Mouse (Mus musculus): ENCODE measurements around the gene Pcyt2.

Gene Pcyt2

DNA sequence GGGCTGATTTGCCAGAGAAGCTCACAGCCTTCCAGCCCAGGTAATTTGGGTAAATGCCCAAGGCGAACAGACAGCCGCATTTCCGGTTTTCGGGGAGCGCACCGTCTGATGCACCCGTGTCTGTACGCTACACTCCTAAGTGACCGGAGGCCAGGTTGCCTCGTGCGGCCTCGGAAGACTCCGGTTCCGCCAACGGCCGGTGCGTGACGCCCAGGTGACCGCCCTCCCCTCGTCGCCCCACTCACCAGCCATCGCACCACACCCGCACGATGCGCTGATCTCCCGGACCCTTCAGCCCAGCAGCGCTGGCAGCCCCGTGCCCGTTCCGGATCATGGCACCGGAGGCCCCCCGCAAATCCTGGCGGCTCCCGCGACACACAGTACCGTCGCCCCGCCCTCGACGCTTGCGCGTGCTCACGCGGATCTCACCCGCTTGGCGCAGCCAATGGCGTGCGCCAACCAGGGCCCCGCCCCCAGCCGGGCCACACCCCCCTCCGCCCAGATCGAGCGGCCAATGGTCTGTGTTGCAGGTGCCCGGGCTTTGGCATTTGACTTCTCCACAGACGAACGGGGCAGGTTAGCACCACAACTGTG is at the start of gene Pcyt2:
TSS of gene Pcyt2 (minus strand) at position 418 of the 594 bp plus-strand sequence.
- peak; percentile 83 to 89 for DNase-seq (ENCODE audit: low spot score in 2 of 2)

DNA sequence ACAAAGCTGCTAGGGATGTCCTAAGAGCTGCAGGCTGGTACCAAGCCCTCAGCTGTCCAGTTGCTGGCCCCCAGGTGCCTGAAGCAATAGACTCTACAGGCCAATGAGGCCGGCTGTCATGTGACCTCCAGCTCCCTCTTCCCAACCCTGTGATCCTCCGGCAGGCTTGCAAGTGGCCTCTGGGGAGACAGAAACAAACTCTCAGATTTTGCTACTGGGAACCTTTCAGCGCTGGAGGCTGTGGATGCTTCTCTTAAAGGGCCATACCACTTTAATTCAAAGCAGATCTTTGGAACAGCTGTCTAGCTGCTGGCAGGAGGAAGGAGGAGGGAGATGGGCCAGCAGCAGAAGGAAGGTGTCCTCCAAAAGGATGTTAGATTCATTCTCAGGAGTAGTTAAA is 48.9 kb upstream of the Pcyt2 start:
- DNase-seq (ENCODE audit: low spot score in 2 of 2): no peak

DNA sequence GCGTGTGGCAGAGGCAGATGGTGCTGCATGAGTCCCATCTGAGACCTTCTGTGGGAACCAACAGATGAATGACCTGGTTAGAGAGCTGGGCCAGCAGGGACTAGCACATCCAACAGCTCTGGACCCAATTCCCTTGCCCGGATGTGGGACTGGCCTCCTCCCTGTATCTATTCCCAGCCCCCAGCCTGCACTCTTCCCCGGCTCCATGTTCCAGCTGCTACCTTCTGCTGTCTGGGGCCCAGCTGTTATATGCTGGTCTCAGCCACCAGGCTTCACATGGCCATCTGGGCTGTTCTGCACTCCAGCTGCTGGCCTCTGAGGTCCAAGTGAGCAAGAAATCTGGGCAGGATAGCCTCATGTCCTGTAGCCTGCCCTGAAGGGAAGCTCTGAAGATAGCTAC is 47.7 kb upstream of the Pcyt2 start:
- no peak for DNase-seq (ENCODE audit: low spot score in 2 of 2)

DNA sequence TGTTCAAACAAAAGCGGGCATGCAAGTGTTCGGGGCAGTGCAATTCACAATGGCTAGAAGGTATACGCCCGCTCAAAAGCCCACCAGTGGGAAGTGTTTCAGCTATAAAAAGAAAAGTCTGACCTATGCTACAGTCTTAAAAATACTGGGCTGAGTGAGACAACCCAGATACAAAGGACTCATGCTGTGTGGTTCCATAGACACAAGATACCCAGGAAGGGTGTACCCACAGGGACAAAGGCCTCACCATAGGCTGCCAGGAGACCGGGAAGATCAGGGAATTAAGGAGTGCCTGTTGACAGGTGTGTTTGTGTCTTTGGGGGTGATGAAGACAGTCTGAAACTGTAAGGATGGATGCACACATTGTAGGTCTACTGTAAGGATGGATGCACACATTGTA is 46.0 kb upstream of the Pcyt2 start:
- DNase-seq (ENCODE audit: low spot score in 2 of 2): no peak

DNA sequence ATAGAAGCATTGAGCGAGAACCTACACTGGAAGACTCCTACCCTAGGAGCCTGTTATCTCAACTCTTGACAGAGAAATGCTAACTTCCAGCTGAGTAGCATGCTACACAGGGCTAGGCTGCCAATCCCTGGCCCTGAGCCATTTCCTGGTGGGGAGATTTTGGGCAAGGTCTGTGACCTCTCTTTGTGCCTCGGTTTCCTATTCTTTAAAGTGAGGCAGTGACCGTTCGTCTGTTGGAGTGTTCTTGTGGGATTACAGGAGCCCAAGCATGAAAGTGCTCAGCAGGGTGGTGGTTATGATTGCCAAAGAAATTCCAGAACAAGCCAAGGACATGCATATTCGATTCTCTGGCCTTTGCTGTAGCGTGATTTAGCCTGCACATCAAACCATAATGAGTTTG is 45.0 kb upstream of the Pcyt2 start:
- DNase-seq (ENCODE audit: low spot score in 2 of 2): no peak

DNA sequence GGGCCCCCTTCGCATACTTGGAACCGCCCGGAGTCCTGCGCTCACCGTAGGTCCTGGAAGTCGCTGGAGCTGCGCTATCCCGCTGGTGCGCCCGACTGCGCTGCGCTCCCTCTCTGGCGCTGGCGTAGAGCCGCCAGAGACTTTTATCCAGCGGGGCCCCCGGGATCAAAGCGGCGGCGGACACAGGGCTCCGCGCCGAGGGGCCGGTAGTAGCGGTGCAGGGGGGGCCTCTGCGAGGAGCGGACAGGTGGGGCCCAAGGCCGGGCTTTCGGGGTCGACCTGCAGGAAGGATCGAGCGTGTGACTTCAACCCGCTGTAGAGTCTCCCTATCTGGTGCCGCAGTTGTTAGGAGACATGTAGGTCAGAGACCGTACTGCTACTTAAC is 43.3 kb upstream of the Pcyt2 start, which contains the start of gene Notum:
TSS of gene Notum (minus strand) at position 100 of the 385 bp plus-strand sequence.
- DNase-seq (ENCODE audit: low spot score in 2 of 2): no peak

DNA sequence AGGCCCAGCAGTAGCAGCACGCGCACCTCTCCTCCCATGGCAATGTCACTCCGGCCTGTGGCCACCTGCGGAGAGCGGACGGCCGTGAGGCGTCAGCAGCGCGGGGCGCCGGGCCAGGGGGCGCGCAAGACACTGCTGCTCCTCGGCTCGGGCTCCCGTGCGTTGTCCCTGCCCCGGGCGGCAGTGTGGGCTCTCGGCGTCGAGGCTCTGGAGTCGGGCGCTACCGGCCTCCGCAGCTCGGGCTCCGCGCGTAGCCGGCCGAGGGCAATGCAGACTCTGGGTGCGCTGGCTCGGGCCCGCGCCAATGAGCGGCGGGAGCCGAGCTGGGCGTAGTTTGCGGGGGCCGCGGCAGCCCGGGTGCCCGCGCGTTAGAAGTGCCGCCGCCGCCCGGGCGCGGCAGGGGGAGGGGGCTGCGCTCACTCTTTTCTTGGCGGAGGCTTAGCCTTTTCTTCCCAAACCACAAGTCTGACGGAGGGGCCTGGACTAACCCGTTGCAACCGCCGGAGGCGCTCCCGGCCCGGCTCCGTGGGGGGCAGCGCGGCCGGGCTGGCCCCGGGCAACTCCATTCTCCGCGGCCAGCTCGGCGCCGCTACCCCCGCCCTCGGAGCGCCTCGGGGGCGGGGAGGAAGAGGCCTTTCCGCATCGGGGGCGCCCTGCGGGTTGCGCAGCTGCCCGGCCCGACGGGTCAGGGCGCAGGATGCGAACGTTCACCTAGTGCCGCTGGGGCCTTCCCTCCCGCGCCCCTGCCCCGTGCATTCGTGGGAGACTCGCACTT is 42.8 kb upstream of the Pcyt2 start:
- no peak for DNase-seq (ENCODE audit: low spot score in 2 of 2)

DNA sequence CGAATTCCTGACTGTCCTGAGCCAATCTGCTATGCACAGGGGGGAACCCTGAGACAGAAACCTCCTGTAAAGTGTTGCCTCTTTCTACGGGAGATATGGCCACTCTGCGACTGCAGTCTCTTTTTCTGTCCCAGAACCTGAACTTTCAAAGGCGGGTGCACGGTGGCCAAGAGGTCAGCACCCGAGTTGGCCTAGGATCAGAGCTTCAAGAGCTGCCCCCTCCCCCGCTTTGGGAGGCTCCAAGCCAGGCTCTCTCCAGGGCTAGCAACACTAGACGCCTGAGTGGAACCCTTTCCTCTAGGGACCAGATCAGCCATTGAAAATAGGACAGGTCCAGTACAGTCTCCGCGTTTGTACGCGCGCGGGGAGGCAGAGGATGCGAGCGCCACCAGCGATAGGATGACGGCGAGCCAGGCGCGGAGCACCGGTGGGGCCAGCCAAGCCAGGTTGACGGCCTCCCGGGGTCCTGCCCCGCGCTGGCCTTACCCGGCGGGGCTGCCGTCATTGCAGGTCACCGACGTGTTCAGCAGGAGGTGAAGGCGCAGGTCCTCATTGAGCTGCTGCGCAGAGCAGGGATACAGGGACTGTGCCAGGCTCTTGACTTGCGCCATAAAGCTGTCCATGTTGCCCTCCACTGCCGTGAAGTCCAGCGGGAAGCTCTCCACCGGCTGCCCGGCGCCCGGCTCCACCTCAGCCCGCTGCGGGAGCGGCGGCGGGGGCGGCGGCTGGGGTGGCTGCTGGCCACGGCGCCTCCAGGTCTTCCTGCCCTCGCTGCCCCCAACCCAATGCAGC is 42.0 kb upstream of the Pcyt2 start:
- no peak for DNase-seq (ENCODE audit: low spot score in 2 of 2)

DNA sequence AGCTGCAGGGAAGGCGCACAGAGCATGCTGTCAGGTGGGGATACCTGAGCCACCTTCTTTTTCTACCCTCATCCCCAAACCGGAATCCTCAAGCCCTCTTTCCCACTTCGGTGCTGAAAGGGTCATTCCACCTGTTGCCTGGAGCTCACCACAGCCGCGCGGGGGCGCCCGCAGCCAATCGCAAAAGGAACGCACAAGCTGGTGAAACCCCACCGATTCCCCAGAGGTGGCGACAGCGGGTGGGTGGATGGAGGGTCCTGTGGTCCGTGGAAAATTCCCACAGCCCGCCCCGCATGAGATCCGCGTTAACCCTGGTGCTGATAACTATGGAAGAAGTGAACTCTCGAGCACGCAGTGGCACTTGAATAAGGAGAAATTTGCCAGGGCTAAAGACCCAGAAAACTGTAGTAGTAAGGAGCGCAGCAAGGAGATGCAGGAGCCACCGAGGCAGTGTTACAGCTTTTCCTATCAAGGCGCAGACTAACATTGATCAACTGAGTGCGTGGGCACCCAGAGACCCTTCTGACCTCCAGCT is 41.2 kb upstream of the Pcyt2 start:
- DNase-seq (ENCODE audit: low spot score in 2 of 2): peak; percentile 57 to 65

DNA sequence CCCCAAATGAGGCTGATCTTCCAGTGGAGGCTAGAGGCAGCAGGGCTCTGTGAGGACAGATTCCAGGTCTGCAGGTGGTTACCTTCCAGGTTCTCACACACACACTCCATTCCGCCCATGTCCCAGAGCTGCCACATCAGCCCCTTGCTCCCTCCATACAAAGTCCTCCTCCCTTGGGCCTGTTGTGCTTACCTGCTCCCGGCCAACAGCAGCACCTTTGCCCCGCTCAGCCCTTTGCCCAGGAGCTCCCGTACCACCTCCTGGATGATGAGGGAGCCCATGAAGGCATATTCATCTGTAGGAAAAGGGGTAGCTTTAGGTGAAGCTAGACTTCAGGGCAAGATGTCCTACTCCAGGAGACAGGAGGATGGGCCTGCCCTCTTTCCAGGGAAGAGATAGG is 39.6 kb upstream of the Pcyt2 start:
- no peak for DNase-seq (ENCODE audit: low spot score in 2 of 2)

DNA sequence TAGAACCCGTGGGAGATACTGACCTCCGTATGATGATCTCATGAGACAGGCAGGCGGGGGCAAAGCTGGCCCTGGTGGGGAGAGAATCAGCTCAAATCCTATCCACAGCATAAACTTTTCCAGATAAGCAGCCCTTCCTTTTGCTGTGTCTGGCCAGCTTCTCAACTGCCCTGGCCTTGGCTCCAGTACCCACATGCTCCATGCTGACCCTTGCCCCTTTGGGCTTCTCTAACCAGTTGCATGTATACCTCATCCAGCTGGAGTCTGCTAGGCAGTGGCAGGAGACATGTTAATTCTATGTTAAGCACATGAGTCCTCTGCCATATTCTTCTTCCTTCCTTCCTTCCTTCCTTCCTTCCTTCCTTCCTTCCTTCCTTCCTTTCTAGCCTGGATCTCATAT is 37.0 kb upstream of the Pcyt2 start:
- no peak for DNase-seq (ENCODE audit: low spot score in 2 of 2)

DNA sequence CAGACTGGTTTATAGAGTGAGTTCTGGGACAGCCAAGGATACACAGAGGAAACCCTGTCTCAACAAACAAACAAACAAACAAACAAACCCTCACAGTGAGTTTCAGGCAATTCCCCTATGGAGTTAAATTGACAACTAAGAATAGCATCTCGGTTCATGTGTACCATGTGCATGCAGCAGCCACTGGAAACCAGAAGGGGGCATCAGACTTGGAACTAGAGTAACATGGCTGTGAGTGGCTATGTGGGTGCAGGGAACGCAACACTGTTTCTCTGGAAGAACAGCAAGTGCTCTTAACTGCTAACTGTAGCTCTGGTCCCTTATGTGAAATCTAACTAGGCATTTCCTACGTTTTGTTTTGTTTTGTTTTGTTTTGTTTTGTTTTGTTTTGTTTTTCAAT is 34.1 kb upstream of the Pcyt2 start:
- no peak for DNase-seq (ENCODE audit: low spot score in 2 of 2)

DNA sequence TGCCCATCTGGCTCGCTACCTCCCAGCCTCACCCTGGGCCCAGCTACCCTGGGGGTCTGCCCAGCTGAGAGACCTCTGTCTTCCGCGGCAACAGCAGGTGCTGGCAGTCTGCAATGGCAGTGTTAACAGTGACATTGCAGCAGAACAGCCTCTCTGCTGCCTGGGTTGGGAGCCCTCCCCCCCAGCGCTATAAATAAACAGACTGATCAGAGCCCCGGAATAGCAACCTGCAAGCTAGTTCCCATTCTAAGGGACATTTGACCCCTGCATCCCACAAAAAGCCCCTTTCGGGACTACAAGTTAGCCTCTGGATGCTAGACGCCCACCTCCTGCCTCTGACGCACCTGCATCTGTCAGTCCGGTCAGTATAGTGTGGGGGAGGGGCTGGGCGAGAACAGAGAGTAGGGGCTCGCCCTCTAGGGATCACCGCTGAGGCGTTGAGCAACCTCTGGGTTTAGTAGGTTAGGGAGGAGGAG is 30.3 kb upstream of the Pcyt2 start, which contains the start of gene Myadml2:
TSS of gene Myadml2 (minus strand) at position 158 of the 476 bp plus-strand sequence.
- DNase-seq (ENCODE audit: low spot score in 2 of 2): peak in 1 of 2 experiments; percentile 40

DNA sequence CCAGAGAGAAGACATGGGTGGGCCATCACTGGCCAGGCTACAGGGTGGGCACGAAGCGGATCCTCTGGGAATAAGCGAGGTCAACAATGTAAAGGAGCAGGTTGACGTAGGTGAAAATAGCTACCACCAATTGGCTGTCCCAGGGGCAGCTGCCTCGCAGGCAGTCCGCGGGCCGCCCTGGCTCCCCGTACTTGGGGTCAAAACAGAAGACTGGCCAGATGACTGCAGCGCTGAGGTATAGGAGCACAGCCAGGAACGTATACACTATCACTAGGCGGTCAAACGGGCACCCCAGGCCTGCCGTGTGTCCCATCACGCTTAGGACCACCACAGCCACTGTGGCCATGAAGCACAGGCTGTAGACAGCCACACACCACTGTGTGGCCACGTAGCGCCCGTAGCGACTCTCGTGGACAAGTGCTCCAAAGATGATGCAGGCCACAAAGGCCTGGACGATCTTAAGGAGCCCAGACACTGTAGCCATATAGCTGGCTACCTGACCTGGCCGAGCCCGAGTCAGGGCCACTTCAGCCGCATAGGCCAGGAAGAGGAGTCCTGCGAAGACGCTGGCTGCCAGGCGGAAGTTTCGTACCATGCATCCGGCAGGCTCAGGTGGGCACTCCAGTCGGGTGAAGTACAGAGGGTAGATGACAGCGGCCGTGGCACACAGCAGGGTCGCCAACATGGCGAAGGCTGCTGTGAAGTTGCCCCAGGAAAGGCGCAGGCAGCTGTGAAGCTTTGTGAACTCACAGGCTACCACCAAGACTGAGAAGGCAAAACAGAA is 29.5 kb upstream of the Pcyt2 start:
- no peak for DNase-seq (ENCODE audit: low spot score in 2 of 2)

DNA sequence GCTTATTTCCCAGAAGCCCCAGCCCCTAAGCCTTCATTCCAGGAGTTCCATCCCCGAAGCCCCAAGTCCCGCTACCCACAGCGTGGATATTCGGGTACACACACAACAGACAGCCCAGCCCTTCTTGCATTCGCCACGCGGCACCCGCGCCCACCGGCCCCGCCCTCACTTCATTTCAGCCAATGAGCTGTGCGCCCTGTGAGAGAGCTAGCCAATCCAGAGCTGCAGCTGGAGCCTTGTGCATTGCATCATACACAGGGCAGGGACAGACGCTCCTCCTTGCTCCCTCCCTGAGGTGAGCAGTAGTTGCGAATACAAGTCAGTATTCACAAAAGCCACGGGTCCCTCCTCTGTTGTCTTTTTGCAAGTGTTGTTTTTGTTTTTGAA is 25.9 kb upstream of the Pcyt2 start, which contains the start of gene Pycr1:
TSS of gene Pycr1 (minus strand) at position 169 of the 387 bp plus-strand sequence.
- DNase-seq (ENCODE audit: low spot score in 2 of 2): peak; percentile 89 to 93

DNA sequence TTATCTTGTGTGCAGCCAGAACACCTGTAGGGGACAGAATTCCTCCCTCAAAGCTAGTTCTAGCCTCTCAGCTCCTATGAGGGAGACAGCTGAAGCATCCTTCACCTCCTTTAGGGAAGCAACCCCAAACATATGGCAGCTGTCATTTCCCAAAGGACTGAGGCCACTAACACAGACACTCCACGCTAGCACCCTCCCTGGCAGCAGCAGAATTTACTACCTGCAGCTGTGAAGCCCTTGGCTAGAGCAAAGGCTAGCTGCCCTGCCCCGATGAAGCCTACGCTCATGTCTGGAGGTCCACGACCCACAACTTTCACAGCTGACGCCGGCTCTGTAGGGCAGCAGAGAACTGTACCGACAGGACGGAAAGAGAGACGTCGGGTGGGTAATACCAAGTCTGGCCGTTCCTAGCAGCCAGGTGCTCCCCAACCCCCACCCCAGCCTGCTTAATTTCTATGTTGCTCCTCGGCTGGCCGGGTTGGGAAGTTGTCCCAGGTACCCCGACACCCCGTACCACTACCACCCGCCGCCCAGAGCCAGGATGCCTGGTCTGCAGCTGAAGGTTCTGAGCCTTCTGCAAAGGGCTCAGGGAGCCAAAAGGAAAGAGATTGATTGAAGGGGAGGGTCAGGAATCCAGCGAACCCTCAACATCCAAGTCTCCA is 25.3 kb upstream of the Pcyt2 start:
- DNase-seq (ENCODE audit: low spot score in 2 of 2): no peak

DNA sequence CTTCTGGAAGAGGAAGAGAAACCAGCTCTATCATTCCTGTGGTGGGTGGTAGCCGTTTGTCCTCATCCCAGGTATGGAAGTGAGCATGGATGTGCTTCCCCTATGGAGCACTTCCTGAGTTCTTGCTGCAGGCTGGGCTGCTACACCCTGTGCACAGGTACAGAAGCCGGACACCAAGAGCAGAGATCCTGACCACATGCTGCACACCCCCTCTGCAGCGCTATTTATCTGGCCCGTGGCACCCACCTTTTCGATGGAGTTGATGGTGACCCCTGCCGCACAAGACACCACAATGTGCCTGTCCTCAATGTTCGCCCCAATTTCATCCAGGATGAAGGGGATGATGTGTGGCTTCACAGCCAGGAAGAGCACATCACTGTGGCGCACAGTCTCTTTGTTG is 24.1 kb upstream of the Pcyt2 start:
- no peak for DNase-seq (ENCODE audit: low spot score in 2 of 2)

DNA sequence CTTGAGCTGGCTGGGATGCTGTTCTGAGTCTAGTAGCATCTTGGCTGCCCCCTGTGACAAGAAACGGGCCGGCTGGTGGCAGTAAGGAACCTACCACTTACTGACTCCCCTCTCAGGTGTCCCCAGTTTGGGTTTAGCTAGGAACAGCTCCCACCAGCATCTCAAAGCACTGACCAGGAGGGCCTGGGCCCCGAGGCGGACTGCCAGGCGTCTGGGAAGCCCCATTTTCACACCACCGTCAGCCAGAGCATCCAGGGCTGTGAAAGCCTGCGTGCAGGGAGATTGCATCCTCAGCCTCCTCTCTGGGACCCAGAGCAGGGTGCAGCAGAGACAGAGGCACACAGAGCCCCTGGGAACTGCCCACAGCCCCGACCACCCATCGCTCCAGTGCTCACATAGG is 23.5 kb upstream of the Pcyt2 start:
- no peak for DNase-seq (ENCODE audit: low spot score in 2 of 2)

DNA sequence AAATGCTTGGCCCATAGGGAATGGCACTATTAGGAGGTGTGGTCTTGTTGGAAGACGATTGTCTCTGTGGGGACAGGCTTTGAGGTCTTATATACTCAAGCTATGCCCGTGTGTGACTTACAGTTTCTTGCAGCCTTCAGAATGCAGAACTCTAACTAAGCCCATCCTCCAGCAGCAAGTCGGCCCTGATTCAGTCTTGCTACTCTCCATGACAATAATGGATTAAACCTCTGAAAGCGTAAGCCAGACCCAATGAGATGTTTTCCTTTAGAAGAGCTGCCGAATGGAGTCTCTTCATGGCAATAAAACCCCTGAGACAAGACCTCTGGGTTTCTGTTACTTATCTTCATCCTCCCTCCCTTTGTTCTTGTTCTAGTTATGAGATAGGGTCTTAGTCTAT is 17.1 kb upstream of the Pcyt2 start:
- no peak for DNase-seq (ENCODE audit: low spot score in 2 of 2)

DNA sequence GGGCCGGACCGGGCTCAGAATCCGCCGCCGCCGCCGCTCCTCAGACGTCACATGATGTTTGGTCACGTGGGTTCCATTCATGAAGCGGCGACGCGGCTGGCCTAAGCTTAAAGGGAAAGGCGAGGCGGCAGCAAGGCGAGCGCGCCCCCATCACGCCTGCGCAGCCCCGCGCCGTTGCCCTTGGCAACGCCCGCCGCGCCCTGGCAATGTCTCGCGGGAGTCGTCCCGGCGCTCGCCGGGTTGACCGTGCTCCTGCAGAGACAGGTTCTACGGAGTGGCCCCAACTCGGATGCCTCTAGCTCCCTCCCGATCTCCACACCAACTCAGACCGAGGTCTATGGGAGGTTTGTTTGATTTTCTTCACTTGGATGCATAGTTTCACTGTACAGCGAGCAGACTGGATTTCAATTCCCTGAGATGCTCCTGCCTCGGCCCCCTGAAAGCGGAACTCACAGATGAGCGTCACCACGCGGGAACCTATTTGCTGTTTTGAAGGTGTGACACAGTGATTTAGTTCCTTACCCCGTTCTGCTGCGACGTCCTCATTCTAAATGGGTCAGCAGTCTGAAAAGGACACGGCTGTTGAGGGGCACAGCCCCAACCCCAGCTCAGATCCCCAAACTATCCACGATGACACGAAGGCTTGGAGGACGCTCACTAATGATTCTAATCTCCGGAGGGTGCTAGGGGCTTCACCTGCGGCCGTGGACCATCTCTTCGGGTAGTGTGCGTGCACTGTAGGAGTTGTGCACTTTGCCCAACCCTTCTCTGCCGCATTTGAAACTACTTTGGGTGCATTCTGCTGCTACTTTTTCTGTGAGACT is 16.0 kb upstream of the Pcyt2 start, which contains the start of gene Mafg:
TSS of gene Mafg (minus strand) at position 81 of the 824 bp plus-strand sequence.
- DNase-seq (ENCODE audit: low spot score in 2 of 2): peak; percentile 86 to 89
